Mouse (Mus musculus) cortical plate, adult 2 months (tissue): ENCODE results near the gene Rora.

Experiments used
- CTCF ChIP-seq: fragments of 200-500 bp; IDR thresholded peaks from 2 replicates; pipeline ENCODE4 v1.5.1; 2011; ENCODE audit warnings: mild to moderate bottlenecking, control low read depth, low read length; ENCODE audit not compliant: insufficient read depth; ENCODE audit errors: extremely low read depth
- POLR2A ChIP-seq: fragments of 200-500 bp; IDR thresholded peaks from 2 replicates; pipeline ENCODE4 v1.6.1; 2011; ENCODE audit warnings: mild to moderate bottlenecking, low read length, control low read depth; ENCODE audit not compliant: insufficient read depth; ENCODE audit errors: extremely low read depth

DNA sequence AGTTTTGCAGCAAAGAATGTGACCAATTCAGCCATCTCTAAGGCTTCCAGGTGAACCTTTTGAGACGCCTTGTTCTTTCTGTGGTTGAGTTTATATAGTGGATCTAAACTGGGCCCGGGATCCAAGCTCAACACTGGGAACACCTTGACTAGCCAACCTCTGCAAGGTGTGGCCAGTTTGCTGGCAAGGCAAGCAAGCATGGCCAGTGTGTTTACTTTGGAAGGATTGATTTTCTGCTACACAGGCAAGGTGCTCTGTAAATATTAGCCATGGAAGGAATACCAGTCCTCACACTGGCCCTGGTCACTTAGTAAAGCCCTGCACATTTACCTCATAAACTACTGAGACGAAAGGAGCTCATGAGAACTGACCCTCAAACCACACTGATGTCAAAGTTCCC lies 172.3 kb downstream of the Rora start:
- TF ChIP-seq POLR2A (no peak), CTCF (no peak)
